Mouse (Mus musculus) left cerebral cortex, adult 18-20 months (tissue): Measurements from ENCODE around the gene Hic1. TPM values are rescaled to one million over a fixed set of nuclear protein-coding genes. Genes with fewer than 3 reads are reported as not detected.

ENCODE experiments used
- DNase-seq, 2 experiments: peaks; one replicate each; pipeline ENCODE4 v3.0.0; 2021 to 2022; ENCODE audit warnings: low spot score in 2 of 2, mixed read lengths in 1 of 2
- long read RNA-seq, 2 experiments: library from polyadenylated mRNA; stranded (forward); transcript quantifications; one replicate each; pipeline ENCODE4 v2.0.0; 2021
- total RNA-seq, 2 experiments: library from RNA; stranded (reverse); gene quantifications; 2 replicates each; pipeline ENCODE4 v1.2.3; 2021

Gene Hic1
- 1 to 10 TPM; 3.8 to 5.0 TPM for total RNA-seq
- long read RNA-seq, experiment 1, partial matches to known transcripts, result 0 of 2 reads
- long read RNA-seq, experiment 1, other reads (novel, unspliced or antisense), result 0 of 2 reads
- long read RNA-seq, experiment 2, result 0 reads

- no peak for DNase-seq
Measured at GRCm38 (mm10) chr11:75169405-75170080, at the start of gene Hic1. Gene Hic1 (minus strand): TSS chr11:75169519.

GRCm38 (mm10) chr11:75214081-75214950, 45.0 kb upstream of the Hic1 start:
- DNase-seq, result no peak

GRCm38 (mm10) chr11:75213372-75214080, 44.2 kb upstream of the Hic1 start:
- DNase-seq, result no peak

- no peak for DNase-seq
Measured at GRCm38 (mm10) chr11:75212876-75213275, 43.6 kb upstream of the Hic1 start.

- DNase-seq, result no peak
Measured at GRCm38 (mm10) chr11:75212031-75212667, 42.8 kb upstream of the Hic1 start.

- no peak for DNase-seq
Measured at GRCm38 (mm10) chr11:75210755-75211154, 41.4 kb upstream of the Hic1 start.

GRCm38 (mm10) chr11:75210093-75210492, 40.8 kb upstream of the Hic1 start:
- DNase-seq, result no peak

- DNase-seq, result no peak
Measured at GRCm38 (mm10) chr11:75209363-75209762, 40.0 kb upstream of the Hic1 start.

GRCm38 (mm10) chr11:75206347-75206746, 37.0 kb upstream of the Hic1 start:
- DNase-seq, result no peak

- DNase-seq, result no peak
Measured at GRCm38 (mm10) chr11:75204472-75204871, 35.2 kb upstream of the Hic1 start.

GRCm38 (mm10) chr11:75203926-75204325, 34.6 kb upstream of the Hic1 start:
- DNase-seq, result no peak

GRCm38 (mm10) chr11:75201721-75202120, 32.4 kb upstream of the Hic1 start:
- no peak for DNase-seq

GRCm38 (mm10) chr11:75200935-75201334, 31.6 kb upstream of the Hic1 start:
- DNase-seq, result peak; percentile 83 to 89

GRCm38 (mm10) chr11:75199951-75200350, 30.6 kb upstream of the Hic1 start:
- DNase-seq, result no peak

- no peak for DNase-seq
Measured at GRCm38 (mm10) chr11:75198792-75199191, 29.5 kb upstream of the Hic1 start.

- DNase-seq, result no peak
Measured at GRCm38 (mm10) chr11:75197956-75198355, 28.6 kb upstream of the Hic1 start.

GRCm38 (mm10) chr11:75196131-75196530, 26.8 kb upstream of the Hic1 start:
- DNase-seq, result no peak

- DNase-seq, result peak; percentile 44 to 63
Measured at GRCm38 (mm10) chr11:75194850-75195461, 25.6 kb upstream of the Hic1 start.

- no peak for DNase-seq
Measured at GRCm38 (mm10) chr11:75194121-75194849, 25.0 kb upstream of the Hic1 start.
